Mouse (Mus musculus): Measurements from ENCODE around the gene Olfr1246. TPM values are rescaled to one million over a fixed set of nuclear protein-coding genes. Genes with fewer than 3 reads are reported as not detected.
"Not testable (repeated sequence)": the region's sequence is repeated elsewhere in the genome, so short reads cannot be mapped to it uniquely, and the experiment has no call there.

Olfr1246 gene
- total RNA-seq (2021): not detected
- long read RNA-seq, experiment 1: 0 reads
- long read RNA-seq, experiment 2: 0 reads

DNA sequence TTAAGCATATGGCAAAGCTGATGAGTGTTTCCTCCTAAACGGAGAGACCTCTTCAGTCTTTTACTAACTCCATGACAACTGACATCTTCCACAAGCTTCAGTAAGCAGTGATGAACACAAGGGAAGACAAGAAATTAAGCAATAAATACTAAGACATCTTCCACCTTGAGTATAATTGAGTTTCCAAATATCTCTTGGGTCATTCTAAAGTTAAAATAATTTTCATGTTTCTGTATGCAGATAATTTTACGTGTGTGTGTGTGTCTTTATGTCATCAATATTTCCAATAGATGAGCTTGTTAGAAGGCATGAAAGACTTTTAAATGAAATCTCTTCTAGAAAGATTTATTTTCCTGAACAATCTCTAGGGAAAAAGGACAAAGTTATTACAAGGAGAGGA, at the start of gene Olfr1246:
Gene Olfr1246, minus strand, starts transcription at position 101 of the 400 bp plus-strand sequence.
- DNase-seq (ENCODE audit: low spot score in 2 of 2): no peak

DNA sequence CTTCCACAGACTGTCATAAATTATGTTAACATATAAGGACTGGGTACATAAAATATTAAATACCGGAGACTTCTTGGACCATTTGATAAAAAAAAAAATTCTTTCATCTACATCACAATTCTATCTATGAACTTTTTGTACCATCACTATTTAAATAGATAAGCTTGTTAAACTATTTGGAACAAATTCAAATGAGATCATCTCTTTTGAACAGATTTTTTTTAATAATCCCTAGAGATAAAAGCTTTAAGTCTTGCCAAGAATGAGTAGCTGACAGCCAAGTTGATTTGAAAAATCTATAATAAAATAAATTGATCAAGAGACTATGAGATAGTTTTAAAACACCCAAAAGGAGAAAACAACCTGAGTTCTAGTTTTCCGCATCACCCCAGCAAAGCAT, 41.9 kb upstream of the Olfr1246 start, which contains the start of gene Olfr1249:
Gene Olfr1249, minus strand, starts transcription at position 101 of the 400 bp plus-strand sequence.
- DNase-seq (ENCODE audit: low spot score in 2 of 2): no peak

DNA sequence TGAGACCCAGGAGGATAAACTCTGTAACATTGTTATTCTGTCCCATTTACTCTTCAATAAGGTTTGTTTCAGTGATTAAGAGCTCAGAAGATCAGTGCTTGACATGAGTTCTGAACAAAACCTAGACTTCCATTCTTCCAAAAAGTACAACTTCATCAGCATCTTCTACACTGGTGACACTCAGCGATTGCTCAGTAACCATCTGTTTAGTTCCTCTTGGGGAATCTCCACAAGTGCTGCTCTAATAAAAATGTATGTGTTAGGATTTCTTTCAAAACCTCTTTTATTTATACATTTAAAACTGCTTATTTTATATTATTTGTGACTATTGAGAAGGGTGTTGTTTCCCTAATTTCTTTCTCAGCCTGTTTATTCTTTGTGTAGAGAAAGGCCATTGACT, 25.2 kb upstream of the Olfr1246 start, which contains the start of gene Olfr1248:
Gene Olfr1248, minus strand, starts transcription at position 101 of the 400 bp plus-strand sequence.
- DNase-seq (ENCODE audit: low spot score in 2 of 2): not testable (repeated sequence)

DNA sequence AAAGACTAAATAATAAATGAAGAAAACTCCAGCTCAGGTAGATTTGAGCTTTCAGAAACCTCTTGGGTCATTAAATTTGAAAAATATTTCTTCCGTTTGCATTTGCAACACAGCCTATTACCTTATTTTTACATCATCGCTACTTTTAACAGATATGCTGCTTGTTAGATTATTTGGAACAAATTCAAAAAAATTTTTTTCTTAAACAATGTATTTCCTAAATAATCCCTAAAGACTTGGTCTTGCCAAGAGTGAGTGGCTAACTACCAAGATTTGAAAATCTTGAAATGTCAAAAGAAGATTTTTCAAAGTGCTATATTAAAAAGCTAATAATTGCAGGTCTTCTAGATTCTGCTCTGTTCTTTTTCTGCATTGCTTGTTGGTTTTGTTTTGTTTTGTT, 21.1 kb upstream of the Olfr1246 start, which contains the start of gene Olfr1247:
Gene Olfr1247, minus strand, starts transcription at position 101 of the 400 bp plus-strand sequence.
- no peak for DNase-seq (ENCODE audit: low spot score in 2 of 2)

DNA sequence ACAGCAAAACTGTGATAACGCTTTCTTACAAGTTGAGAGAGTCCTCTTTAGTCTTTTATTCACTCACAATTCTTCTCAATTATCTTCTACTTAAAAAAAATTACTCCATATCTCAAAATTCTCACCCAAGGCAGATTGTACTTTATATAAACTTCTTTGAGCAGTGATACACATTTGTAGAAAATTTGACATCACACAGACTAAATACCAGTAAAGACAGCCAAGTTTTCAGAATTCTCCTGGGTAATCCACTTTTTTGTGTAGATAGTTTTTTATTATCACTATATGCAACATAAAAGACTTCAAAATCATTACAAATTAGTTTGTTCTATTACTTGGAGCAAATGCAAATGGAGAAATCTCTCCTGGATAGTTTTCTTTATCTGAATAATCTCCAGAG, 14.6 kb downstream of the Olfr1246 start, which contains the start of gene Olfr1245:
Gene Olfr1245, minus strand, starts transcription at position 101 of the 400 bp plus-strand sequence.
- DNase-seq (ENCODE audit: low spot score in 2 of 2): no peak

DNA sequence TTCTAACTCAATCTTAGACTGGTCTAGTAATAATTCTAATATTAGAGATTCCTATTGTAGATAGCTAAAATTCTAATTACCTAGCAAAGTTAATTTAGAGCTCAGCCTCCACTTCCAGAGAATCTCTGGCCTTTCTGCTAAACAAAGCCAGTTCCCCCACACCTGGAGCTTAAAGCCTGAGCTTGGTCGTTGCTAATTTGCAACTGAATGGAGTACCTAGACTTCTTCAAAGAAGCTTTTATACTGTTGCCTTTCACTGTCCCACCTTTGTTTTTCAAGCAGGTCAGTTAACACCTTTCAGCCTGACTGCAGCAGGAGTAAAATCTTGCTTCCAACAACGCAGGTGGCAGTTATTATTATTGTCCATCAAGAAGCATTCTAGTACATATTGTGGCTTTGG, 30.3 kb downstream of the Olfr1246 start:
- not testable (repeated sequence) for DNase-seq (ENCODE audit: low spot score in 2 of 2)

DNA sequence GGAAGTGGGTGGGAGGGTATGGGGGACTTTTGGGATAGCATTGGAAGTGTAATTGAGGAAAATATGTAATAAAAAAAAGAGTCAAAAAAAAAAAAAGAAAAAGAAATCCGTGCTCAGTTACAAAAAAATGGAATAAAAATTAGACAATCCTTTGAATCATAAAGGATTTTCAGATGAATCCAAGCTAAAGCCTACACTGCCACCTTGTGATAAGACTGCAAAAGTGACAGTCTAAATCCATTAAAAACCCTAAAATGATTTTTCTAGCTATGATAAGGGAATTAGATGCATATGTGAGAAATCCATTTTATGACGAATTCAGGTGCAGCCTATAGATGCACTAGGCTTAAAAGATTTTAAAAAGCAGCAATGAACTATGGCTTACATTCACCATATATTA, 48.4 kb downstream of the Olfr1246 start:
- DNase-seq (ENCODE audit: low spot score in 2 of 2): no peak

DNA sequence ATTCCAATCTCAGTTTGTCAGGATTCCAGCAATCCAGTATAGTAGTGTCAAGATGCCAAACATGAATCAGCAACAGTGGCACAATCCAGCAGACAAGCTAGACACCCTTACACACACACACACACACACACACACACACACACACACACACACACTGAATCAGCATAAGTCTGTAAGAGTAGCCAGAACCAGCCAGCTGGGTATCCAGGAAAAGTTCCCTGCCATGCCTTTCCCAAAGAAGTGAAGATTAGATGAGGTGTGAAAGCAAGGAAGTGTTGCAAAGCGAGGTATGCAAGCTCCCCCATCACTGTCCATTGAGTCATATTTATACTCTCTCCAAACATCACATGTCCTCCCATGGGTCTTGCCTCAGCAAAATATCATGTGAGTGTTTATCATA, 53.0 kb downstream of the Olfr1246 start:
- DNase-seq (ENCODE audit: low spot score in 2 of 2): no peak

Other genes with a start within 250 kb of the Olfr1246 start
- not detected for gene Olfr1234, start 228.3 kb downstream of the Olfr1246 start, total RNA-seq (2021)
- gene Olfr1238, start 183.5 kb downstream of the Olfr1246 start, total RNA-seq (2021): not detected
- gene Olfr1239, start 172.8 kb downstream of the Olfr1246 start, total RNA-seq (2021): not detected
- not detected for gene Olfr1240, start 150.2 kb downstream of the Olfr1246 start, total RNA-seq (2021)
- not detected for gene Olfr1241, start 106.0 kb downstream of the Olfr1246 start, total RNA-seq (2021)
- gene Olfr1242, start 94.8 kb downstream of the Olfr1246 start, total RNA-seq (2021): not detected
- not detected for gene Olfr1243, start 61.7 kb downstream of the Olfr1246 start, total RNA-seq (2021)
- gene Olfr1245, start 14.7 kb downstream of the Olfr1246 start, total RNA-seq (2021): not detected
- gene Olfr1247, start 21.0 kb upstream of the Olfr1246 start, total RNA-seq (2021): under 1 TPM; 0.07 to 0.08 TPM
- not detected for gene Olfr1248, start 25.1 kb upstream of the Olfr1246 start, total RNA-seq (2021)
- not detected for gene Olfr1249, start 41.8 kb upstream of the Olfr1246 start, total RNA-seq (2021)
- gene Olfr1250, start 68.3 kb upstream of the Olfr1246 start, total RNA-seq (2021): not detected
- not detected for gene Olfr1251, start 78.8 kb upstream of the Olfr1246 start, total RNA-seq (2021)
- not detected for gene Olfr1252, start 131.9 kb upstream of the Olfr1246 start, total RNA-seq (2021)
- gene Olfr1253, start 163.9 kb upstream of the Olfr1246 start, total RNA-seq (2021): not detected
- gene Olfr1254, start 200.5 kb upstream of the Olfr1246 start, total RNA-seq (2021): not detected
- gene Olfr1255, start 218.9 kb upstream of the Olfr1246 start, total RNA-seq (2021): not detected
- gene Olfr1256, start 248.4 kb upstream of the Olfr1246 start, total RNA-seq (2021): not detected

Measured in gastrocnemius, postnatal 4 days (tissue).